Mouse (Mus musculus) kidney, postnatal 0 days (tissue): ENCODE measurements around the gene Agfg1. TPM values are rescaled to one million over a fixed set of nuclear protein-coding genes. Genes with fewer than 3 reads are reported as not detected.
A peak's percentile ranks its signal among the peaks of the same experiment; 100 is the strongest.

Source experiments
- ATAC-seq: fragments of 200-750 bp; cut with Nextera tagmentation; replicated peaks from 2 replicates; pipeline ENCODE4 v1.8.0; 2017; ENCODE audit warnings: low read depth, moderate number of reproducible peaks, moderate TSS enrichment, moderate library complexity; ENCODE audit not compliant: low FRiP score
- DNase-seq: peaks from one replicate; pipeline ENCODE4 v3.0.0-alpha.2; 2016; ENCODE audit warnings: low spot score
- H3K27ac ChIP-seq: fragments of 300-500 bp; sonication (generic); 2 replicates; pipeline ENCODE4 v1.5.1; 2014; ENCODE audit warnings: mild to moderate bottlenecking
- H3K27me3 ChIP-seq: fragments of 300-500 bp; sonication (generic); 2 replicates; pipeline ENCODE4 v1.6.1; 2014; ENCODE audit warnings: low read length, mixed read lengths; ENCODE audit not compliant: insufficient read depth
- H3K36me3 ChIP-seq: fragments of 300-500 bp; sonication (generic); 2 replicates; pipeline ENCODE4 v1.6.1; 2014; ENCODE audit warnings: low read length, mixed read lengths; ENCODE audit not compliant: insufficient read depth
- H3K4me1 ChIP-seq: fragments of 300-500 bp; sonication (generic); replicated peaks from 2 replicates; pipeline ENCODE4 v1.6.1; 2014; ENCODE audit warnings: antibody characterized with exemption, low read length, mixed read lengths; ENCODE audit not compliant: insufficient read depth
- H3K4me2 ChIP-seq: fragments of 300-500 bp; sonication (generic); 2 replicates; pipeline ENCODE4 v1.6.1; 2014; ENCODE audit warnings: mild to moderate bottlenecking, low read length, moderate library complexity, mixed read lengths
- H3K4me3 ChIP-seq: fragments of 300-500 bp; sonication (generic); replicated peaks from 2 replicates; pipeline ENCODE4 v1.5.1; 2014; ENCODE audit warnings: low read depth, low read length
- H3K9ac ChIP-seq: fragments of 300-500 bp; sonication (generic); 2 replicates; pipeline ENCODE4 v1.6.1; 2014; ENCODE audit warnings: low read depth, low read length
- H3K9me3 ChIP-seq: fragments of 300-500 bp; sonication (generic); replicated peaks from 2 replicates; pipeline ENCODE4 v1.6.1; 2016; ENCODE audit warnings: low read length, inconsistent platforms, mixed read lengths
- CTCF ChIP-seq: IDR thresholded peaks from 2 replicates; pipeline ENCODE4 v1.5.1; 2016; ENCODE audit warnings: antibody characterized with exemption, low read depth, mild to moderate bottlenecking, moderate library complexity
- WGBS: fragments of 180-500 bp; shearing (Covaris S2); extraction: QIAGEN DNeasy Blood & Tissue Kit; methylation state at CpG from one replicate; pipeline ENCODE4 v1.1.7; 2014; 5-methylcytosine and 5-hydroxymethylcytosine counted together
- polyA plus RNA-seq: library from polyadenylated mRNA; unstranded; fragments of >200 nt; fragmentation: Nextera tagmentation; extraction: Ambion mirVana; gene quantifications from 2 replicates; pipeline ENCODE4 v1.2.1, GENCODE M21; 2015

The Agfg1 gene
- polyA plus RNA-seq, 1 experiment from 2014 or later = 23.5 TPM

DNA sequence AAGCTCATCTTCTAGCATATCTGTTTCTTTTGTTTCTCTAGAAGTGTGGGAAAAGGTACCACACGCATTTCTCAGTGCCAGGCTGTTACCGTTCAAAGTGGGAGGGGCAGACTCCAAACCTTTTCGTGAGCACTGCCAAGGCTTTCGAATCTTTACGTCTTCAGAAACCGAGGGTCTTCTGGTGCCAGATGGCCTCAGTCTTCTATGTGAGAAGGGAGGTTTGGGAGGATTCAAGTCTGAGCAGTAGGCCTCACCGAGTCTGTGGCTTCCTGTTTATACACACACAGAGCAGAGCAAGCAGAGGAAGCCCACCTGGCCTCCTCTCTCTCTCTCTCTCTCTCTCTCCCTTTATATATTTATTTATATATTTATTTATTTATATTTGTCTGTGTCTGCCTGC is 32.1 kb upstream of the Agfg1 start:
- no peak for TF ChIP-seq CTCF

DNA sequence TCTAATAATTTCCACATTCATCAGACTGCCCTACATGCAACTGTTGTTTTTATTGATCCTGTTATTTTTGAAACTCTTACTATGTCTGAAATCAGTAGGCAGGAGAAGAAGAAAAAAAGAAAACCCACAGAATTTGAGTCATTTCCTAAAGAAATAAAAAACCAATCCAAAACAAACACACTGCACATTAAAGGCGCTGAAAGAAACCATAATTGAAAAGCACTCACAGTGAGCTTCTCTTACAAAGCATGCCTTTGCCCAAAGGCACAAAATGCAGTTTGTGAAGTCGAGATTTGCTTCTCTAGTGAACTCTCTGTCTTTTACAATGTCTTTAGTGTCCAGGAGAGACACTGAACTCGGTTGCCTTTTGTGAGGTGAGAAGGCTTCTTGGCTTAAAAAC is 30.7 kb upstream of the Agfg1 start:
- Histone ChIP-seq H3K36me3 (no peaks in the 10 kb centered on the region), H3K9me3 (no peaks in the 10 kb centered on the region), H3K9ac (no peak overlapping the region), H3K4me1 (no peaks in the 10 kb centered on the region), H3K4me2 (no peak overlapping the region), H3K27me3 (no peaks in the 10 kb centered on the region), H3K27ac (peak overlapping the region; percentile 6; the same call in 1 of the 2 replicates), H3K4me3 (no peak overlapping the region)
- TF ChIP-seq CTCF = no peak
- DNase-seq = peak; percentile 67
- ATAC-seq = no peak
- 40% methylated on average over 3 of the region's 3 CpGs for WGBS

More for the DNA sequence above, 32.1 kb upstream of the Agfg1 start:
- no peak for ATAC-seq
- Histone ChIP-seq H3K9ac (no peak overlapping the region), H3K27me3 (no peaks in the 10 kb centered on the region), H3K4me3 (no peak overlapping the region), H3K4me2 (no peak overlapping the region), H3K27ac (no peak overlapping the region), H3K36me3 (no peaks in the 10 kb centered on the region), H3K9me3 (no peaks in the 10 kb centered on the region), H3K4me1 (no peaks in the 10 kb centered on the region)
- 64% methylated on average over 7 of the region's 7 CpGs for WGBS
- DNase-seq = no peak

- peak; percentile 77 for ATAC-seq
- WGBS = 94% methylated on average over 1 of the region's 1 CpGs
These were observed 27.5 kb upstream of the Agfg1 start for GRCm38 (mm10) chr1:82811766-82812165.

DNA sequence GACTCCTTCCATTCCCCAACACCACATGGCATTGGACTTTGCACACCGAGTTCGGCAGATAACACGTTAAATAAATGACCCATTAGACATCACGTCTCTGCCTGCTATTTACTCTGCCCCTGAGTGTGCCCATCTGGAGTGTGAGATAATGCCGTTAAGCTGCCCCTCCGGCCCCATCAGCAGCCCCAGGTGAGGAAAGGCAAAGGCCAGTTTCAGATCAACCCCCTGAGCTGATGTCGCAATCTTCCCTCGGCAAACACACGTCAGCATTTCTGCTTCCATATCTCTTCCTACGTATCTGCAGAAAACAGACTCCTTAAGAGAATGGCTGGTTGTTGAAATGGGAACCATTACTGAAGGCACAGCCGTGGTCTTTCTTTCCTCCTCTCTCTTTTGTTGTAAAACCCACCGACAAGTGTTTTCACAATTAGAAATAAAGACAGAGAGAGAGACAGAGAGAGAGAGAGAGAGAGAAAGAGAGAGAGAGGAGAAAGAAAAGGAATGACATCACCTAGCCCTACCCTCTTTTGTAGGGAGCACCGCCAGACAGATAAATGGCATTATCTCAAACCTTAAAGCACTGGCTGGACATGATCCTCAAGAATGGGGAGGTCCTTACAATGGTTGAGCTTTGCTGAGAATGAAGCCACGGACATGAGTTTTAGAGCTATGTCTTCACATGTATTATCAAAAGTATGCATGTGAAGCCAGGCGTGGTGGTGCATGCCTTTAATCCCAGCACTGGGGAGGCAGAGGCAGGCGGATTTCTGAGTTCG is 23.2 kb upstream of the Agfg1 start:
- WGBS = 57% methylated on average over 17 of the region's 17 CpGs
- H3K4me1 ChIP-seq = no peaks in the 10 kb centered on the region
- no peaks in the 10 kb centered on the region for H3K36me3 ChIP-seq
- no peaks in the 10 kb centered on the region for H3K27me3 ChIP-seq
- H3K9ac ChIP-seq = no peak overlapping the region
- no peak for DNase-seq
- H3K4me3 ChIP-seq = no peak overlapping the region
- no peak overlapping the region for H3K27ac ChIP-seq
- no peak for TF ChIP-seq CTCF
- H3K4me2 ChIP-seq = no peak overlapping the region
- no peaks in the 10 kb centered on the region for H3K9me3 ChIP-seq
- ATAC-seq = peak; percentile 57; the same call in 1 of the 2 replicates

More at GRCm38 (mm10) chr1:82811766-82812165, 27.5 kb upstream of the Agfg1 start:
- no peak for TF ChIP-seq CTCF
- no peak overlapping the region for H3K27ac ChIP-seq
- H3K4me1 ChIP-seq = no peaks in the 10 kb centered on the region
- H3K4me2 ChIP-seq = no peak overlapping the region
- H3K9ac ChIP-seq = no peak overlapping the region
- no peaks in the 10 kb centered on the region for H3K36me3 ChIP-seq
- H3K27me3 ChIP-seq = no peaks in the 10 kb centered on the region
- H3K4me3 ChIP-seq = no peak overlapping the region
- H3K9me3 ChIP-seq = no peaks in the 10 kb centered on the region
- DNase-seq = no peak

GRCm38 (mm10) chr1:82819366-82819765 is 19.9 kb upstream of the Agfg1 start:
- Histone ChIP-seq H3K36me3 (no peaks in the 10 kb centered on the region), H3K9me3 (no peaks in the 10 kb centered on the region), H3K9ac (no peak overlapping the region), H3K4me1 (no peaks in the 10 kb centered on the region), H3K4me3 (no peak overlapping the region), H3K27ac (no peak overlapping the region), H3K4me2 (no peak overlapping the region), H3K27me3 (no peaks in the 10 kb centered on the region)
- 45% methylated on average over 10 of the region's 10 CpGs for WGBS
- ATAC-seq (no peak), DNase-seq (no peak)
- TF ChIP-seq CTCF = no peak

- Histone ChIP-seq H3K9ac (no peak overlapping the region), H3K4me1 (no peaks in the 10 kb centered on the region), H3K4me2 (no peak overlapping the region), H3K9me3 (no peaks in the 10 kb centered on the region), H3K27ac (no peak overlapping the region), H3K27me3 (no peaks in the 10 kb centered on the region), H3K4me3 (no peak overlapping the region), H3K36me3 (no peaks in the 10 kb centered on the region)
- 58% methylated on average over 15 of the region's 15 CpGs for WGBS
- TF ChIP-seq CTCF = no peak
- ATAC-seq (no peak), DNase-seq (no peak)
These were observed 19.1 kb upstream of the Agfg1 start for GRCm38 (mm10) chr1:82820179-82820578.
